25 mouse cellular contexts compared by ENCODE assay signal in genomic region chr6:85057641-85058040, GRCm38 (mm10). TPM values are rescaled to one million over a fixed set of nuclear protein-coding genes. Genes with fewer than 3 reads are reported as not detected.
DNase-seq lines count a peak whose midpoint lies in the region; ATAC-seq and TF ChIP-seq lines count a peak whose summit lies in the region.
"Had no signal": no experiment of that assay in that cellular context is flagged by ENCODE, and none has a peak within 500 bp of the region (broad histone marks: within the 10 kb centered on the region; RNA-seq: fewer than 3 reads in every experiment).

No protein-coding gene starts in this region.

- H3K27ac ChIP-seq in heart, embryonic 11.5 days (ENCODE audit: low read depth, low read length) = no peak overlapping the region
- H3K27ac ChIP-seq in kidney, embryonic 16.5 days (ENCODE audit: low read length) = no peak overlapping the region
- H3K27ac ChIP-seq in lung, embryonic 14.5 days (ENCODE audit: low read depth) = no peak overlapping the region
- no peak overlapping the region for H3K27ac ChIP-seq in lung, embryonic 16.5 days (ENCODE audit: low read length)
- H3K27ac ChIP-seq: embryonic facial prominence, embryonic 10.5 days; embryonic facial prominence, embryonic 12.5 days; forebrain, embryonic 13.5 days had no signal

- no peak for ATAC-seq in heart, embryonic 11.5 days (replicated peaks; ENCODE audit: insufficient number of reproducible peaks, low FRiP score, low TSS enrichment)
- peak; percentile 23; the same call in 1 of the 2 replicates for ATAC-seq in kidney, embryonic 16.5 days (ENCODE audit: low FRiP score, low TSS enrichment)
- peak; percentile 82 for ATAC-seq in lung, embryonic 14.5 days (ENCODE audit: insufficient read depth)
- ATAC-seq in lung, embryonic 16.5 days (ENCODE audit: low read depth) = peak; percentile 66
- ATAC-seq: activated CD4-positive, CD25-positive, alpha-beta regulatory T cell, adult 4 months; CD4-positive, CD25-positive, alpha-beta regulatory T cell, adult 4 months; forebrain, embryonic 13.5 days; Patski had no signal

- no peaks in the 10 kb centered on the region for H3K4me1 ChIP-seq in heart, embryonic 11.5 days (ENCODE audit: control insufficient read depth, insufficient read depth, low read length)
- no peaks in the 10 kb centered on the region for H3K4me1 ChIP-seq in kidney, embryonic 16.5 days (ENCODE audit: insufficient read depth, low read length)
- 0 out of 2 replicates have a peak, but pooled peaks cover 3% of the 10 kb centered on the region for H3K4me1 ChIP-seq in lung, embryonic 14.5 days (ENCODE audit: insufficient read depth)
- H3K4me1 ChIP-seq in lung, embryonic 16.5 days (replicated peaks; ENCODE audit: control insufficient read depth, insufficient read depth, low read length) = 0 out of 2 replicates have a peak, but pooled peaks cover 3% of the 10 kb centered on the region
- H3K4me1 ChIP-seq: embryonic facial prominence, embryonic 10.5 days; embryonic facial prominence, embryonic 12.5 days; forebrain, embryonic 13.5 days had no signal

- DNase-seq in heart, adult 11 months = peak; percentile 60
- DNase-seq in kidney, postnatal 14 days = no peak
- peak; percentile 31 for DNase-seq in lung, embryonic 14.5 days
- no peak for DNase-seq in lung, adult 18-20 months
- DNase-seq in lung, postnatal 14 days = no peak
- DNase-seq: adrenal gland, adult 8-10 months; adrenal gland, postnatal 14 days; adrenal gland, postnatal 36 days; B cell, adult 2 months; cerebellum, adult 11-12 months; cerebellum, adult 2 months; cerebellum, adult 9-10 months; cerebellum, postnatal 10 days; cerebellum, postnatal 25 days had no signal

- WGBS in heart, embryonic 11.5 days (ENCODE audit: insufficient replicate concordance) = 69% methylated on average over 1 of the region's 1 CpGs
- WGBS in kidney, embryonic 16.5 days = 29% methylated on average over 1 of the region's 1 CpGs
- 15% methylated on average over 1 of the region's 1 CpGs for WGBS in lung, embryonic 14.5 days
- WGBS in lung, embryonic 16.5 days = 22% methylated on average over 1 of the region's 1 CpGs

- H3K27me3 ChIP-seq in heart, embryonic 11.5 days (ENCODE audit: control insufficient read depth, insufficient read depth, low read length) = no peaks in the 10 kb centered on the region
- H3K27me3 ChIP-seq in kidney, embryonic 16.5 days (ENCODE audit: insufficient read depth, low read length) = no peaks in the 10 kb centered on the region
- H3K27me3 ChIP-seq in lung, embryonic 14.5 days (ENCODE audit: insufficient read depth, low read length) = no peaks in the 10 kb centered on the region
- no peaks in the 10 kb centered on the region for H3K27me3 ChIP-seq in lung, embryonic 16.5 days (ENCODE audit: control insufficient read depth, insufficient read depth, low read depth, low read length)
- H3K27me3 ChIP-seq: CH12.LX; embryonic facial prominence, embryonic 12.5 days; forebrain, embryonic 13.5 days; Patski had no signal

- H3K9ac ChIP-seq in heart, embryonic 11.5 days (ENCODE audit: low read depth, low read length) = no peak overlapping the region
- no peak overlapping the region for H3K9ac ChIP-seq in kidney, embryonic 16.5 days (replicated peaks; ENCODE audit: low read length)
- H3K9ac ChIP-seq in lung, embryonic 14.5 days = no peak overlapping the region
- H3K9ac ChIP-seq in lung, embryonic 16.5 days (ENCODE audit: low read length) = no peak overlapping the region
- H3K9ac ChIP-seq: embryonic facial prominence, embryonic 12.5 days; forebrain, embryonic 13.5 days had no signal

- no peak overlapping the region for H3K4me3 ChIP-seq in heart, embryonic 11.5 days (ENCODE audit: low read depth, low read length)
- no peak overlapping the region for H3K4me3 ChIP-seq in kidney, embryonic 16.5 days (ENCODE audit: low read length)
- H3K4me3 ChIP-seq in lung, embryonic 14.5 days (ENCODE audit: low read depth, low read length) = no peak overlapping the region
- no peak overlapping the region for H3K4me3 ChIP-seq in lung, embryonic 16.5 days (ENCODE audit: low read length)
- H3K4me3 ChIP-seq: embryonic facial prominence, embryonic 10.5 days; embryonic facial prominence, embryonic 12.5 days; forebrain, embryonic 13.5 days had no signal

- H3K36me3 ChIP-seq in heart, embryonic 11.5 days (ENCODE audit: control insufficient read depth, insufficient read depth, low read length) = no peaks in the 10 kb centered on the region
- H3K36me3 ChIP-seq in kidney, embryonic 16.5 days (ENCODE audit: insufficient read depth, low read length) = no peaks in the 10 kb centered on the region
- H3K36me3 ChIP-seq in lung, embryonic 14.5 days (ENCODE audit: insufficient read depth) = no peaks in the 10 kb centered on the region
- H3K36me3 ChIP-seq in lung, embryonic 16.5 days (ENCODE audit: control insufficient read depth, insufficient read depth, low read length) = 0 out of 2 replicates have a peak, but pooled peaks cover 2% of the 10 kb centered on the region
- H3K36me3 ChIP-seq: embryonic facial prominence, embryonic 10.5 days; embryonic facial prominence, embryonic 12.5 days; G1E had no signal

- no peak for TF ChIP-seq CTCF in lung, embryonic 14.5 days (IDR thresholded peaks at IDR 0.05; ENCODE audit: low read depth)

- no peaks in the 10 kb centered on the region for H3K9me3 ChIP-seq in heart, embryonic 11.5 days (replicated peaks; ENCODE audit: control insufficient read depth, low read length)
- H3K9me3 ChIP-seq in kidney, embryonic 16.5 days (ENCODE audit: low read length) = no peaks in the 10 kb centered on the region
- no peaks in the 10 kb centered on the region for H3K9me3 ChIP-seq in lung, embryonic 14.5 days (ENCODE audit: low read depth, low read length)
- no peaks in the 10 kb centered on the region for H3K9me3 ChIP-seq in lung, embryonic 16.5 days (ENCODE audit: control insufficient read depth, low read length)
- H3K9me3 ChIP-seq: embryonic facial prominence, embryonic 10.5 days; embryonic facial prominence, embryonic 12.5 days; forebrain, embryonic 13.5 days; G1E had no signal

- H3K4me2 ChIP-seq in heart, embryonic 11.5 days = no peak overlapping the region
- no peak overlapping the region for H3K4me2 ChIP-seq in kidney, embryonic 16.5 days (replicated peaks; ENCODE audit: low read depth, low read length)
- no peak overlapping the region for H3K4me2 ChIP-seq in lung, embryonic 14.5 days
- no peak overlapping the region for H3K4me2 ChIP-seq in lung, embryonic 16.5 days (ENCODE audit: low read depth, low read length)
- H3K4me2 ChIP-seq: embryonic facial prominence, embryonic 12.5 days; forebrain, embryonic 13.5 days had no signal

RNA-seq across cellular contexts. Expression of gene Exoc6b, which starts 11.7 kb away (rescaled TPM):
- polyA plus RNA-seq in heart, embryonic 11.5 days (2014; fragmentation: Nextera tagmentation; extraction: Ambion mirVana) = 22.7 and 24.2 TPM in 2 replicates
- 27.6 and 31.8 TPM in 2 replicates for polyA plus RNA-seq in kidney, embryonic 16.5 days (2015; fragmentation: Nextera tagmentation; extraction: Ambion mirVana)
- polyA plus RNA-seq in lung, embryonic 14.5 days (2014; fragmentation: Nextera tagmentation; extraction: Ambion mirVana) = 40.4 and 40.7 TPM in 2 replicates
- 33.9 and 34.0 TPM in 2 replicates for polyA plus RNA-seq in lung, embryonic 16.5 days (2015; fragmentation: Nextera tagmentation; extraction: Ambion mirVana)

Comparison
In these comparisons a context has a peak if more than half of its experiments do, and no peak if none do; other contexts are left out.
1. DNase-seq: peak in heart, adult 11 months (single experiment) and lung, embryonic 14.5 days (single experiment); none in kidney, postnatal 14 days (single experiment), lung, adult 18-20 months (0 of 2) and lung, postnatal 14 days (single experiment).